Mouse (Mus musculus) embryo, embryonic 9.5 days (tissue): Measurements from ENCODE around the gene Lipt2.

Experiments
- DNase-seq: peaks from one replicate; pipeline ENCODE4 v3.0.0-alpha.2; 2017; ENCODE audit errors: extremely low spot score

Gene Lipt2

GRCm38 (mm10) chr7:100159105-100159841 is at the start of gene Lipt2:
Gene Lipt2 (plus strand): TSS chr7:100159277.
- DNase-seq: peak; percentile 92

GRCm38 (mm10) chr7:100111506-100111905 is 47.6 kb upstream of the Lipt2 start:
- DNase-seq: no peak

GRCm38 (mm10) chr7:100113821-100114220 is 45.3 kb upstream of the Lipt2 start:
- no peak for DNase-seq

- DNase-seq: no peak
These were observed 44.8 kb upstream of the Lipt2 start for GRCm38 (mm10) chr7:100114279-100114678.

GRCm38 (mm10) chr7:100120791-100121261 is 38.3 kb upstream of the Lipt2 start:
- no peak for DNase-seq

GRCm38 (mm10) chr7:100121376-100121789 is 37.7 kb upstream of the Lipt2 start, which contains the start of gene Pold3:
Gene Pold3 (minus strand): TSS chr7:100121565.
- DNase-seq: peak; percentile 100

GRCm38 (mm10) chr7:100123486-100123885 is 35.6 kb upstream of the Lipt2 start:
- DNase-seq: peak; percentile 16

GRCm38 (mm10) chr7:100124211-100124610 is 34.9 kb upstream of the Lipt2 start:
- peak; percentile 36 for DNase-seq

- DNase-seq: no peak
These were observed 33.9 kb upstream of the Lipt2 start for GRCm38 (mm10) chr7:100125166-100125565.

GRCm38 (mm10) chr7:100126514-100126913 is 32.6 kb upstream of the Lipt2 start:
- DNase-seq: no peak

GRCm38 (mm10) chr7:100128262-100129041 is 30.6 kb upstream of the Lipt2 start:
- DNase-seq: no peak

- no peak for DNase-seq
These were observed 28.5 kb upstream of the Lipt2 start for GRCm38 (mm10) chr7:100130592-100130991.

GRCm38 (mm10) chr7:100132379-100132778 is 26.7 kb upstream of the Lipt2 start:
- DNase-seq: no peak

- no peak for DNase-seq
These were observed 22.0 kb upstream of the Lipt2 start for GRCm38 (mm10) chr7:100137038-100137437.

GRCm38 (mm10) chr7:100138075-100138474 is 21.0 kb upstream of the Lipt2 start:
- no peak for DNase-seq

- no peak for DNase-seq
These were observed 18.5 kb upstream of the Lipt2 start for GRCm38 (mm10) chr7:100140591-100140990.

GRCm38 (mm10) chr7:100148586-100148985 is 10.5 kb upstream of the Lipt2 start:
- no peak for DNase-seq

GRCm38 (mm10) chr7:100150086-100150485 is 9.0 kb upstream of the Lipt2 start:
- no peak for DNase-seq

- no peak for DNase-seq
These were observed 8.5 kb upstream of the Lipt2 start for GRCm38 (mm10) chr7:100150626-100151025.

GRCm38 (mm10) chr7:100157669-100158068 is 1.4 kb upstream of the Lipt2 start:
- no peak for DNase-seq

- DNase-seq: no peak
These were observed 929 bp downstream of the Lipt2 start for GRCm38 (mm10) chr7:100160006-100160405.

GRCm38 (mm10) chr7:100163506-100163905 is 4.4 kb downstream of the Lipt2 start:
- no peak for DNase-seq

- DNase-seq: no peak
These were observed 9.6 kb downstream of the Lipt2 start for GRCm38 (mm10) chr7:100168654-100169053.
